Mouse (Mus musculus) erythroblast, embryonic 14.5 days (primary cell): ENCODE measurements around the gene Psme2. TPM values are rescaled to one million over a fixed set of nuclear protein-coding genes. Genes with fewer than 3 reads are reported as not detected.

Experiments used
- H3K27me3 ChIP-seq: 2 replicates; pipeline ENCODE4 v1.6.1; 2012; ENCODE audit warnings: inconsistent platforms; ENCODE audit not compliant: control insufficient read depth
- H3K36me3 ChIP-seq: 2 replicates; pipeline ENCODE4 v1.6.1; 2012; ENCODE audit warnings: mild to moderate bottlenecking, inconsistent platforms; ENCODE audit not compliant: control insufficient read depth
- H3K4me1 ChIP-seq: 2 replicates; pipeline ENCODE4 v1.6.1; 2012; ENCODE audit warnings: inconsistent platforms; ENCODE audit not compliant: control insufficient read depth
- H3K4me3 ChIP-seq: replicated peaks from 2 replicates; pipeline ENCODE3; 2012; ENCODE audit warnings: moderate library complexity, mild to moderate bottlenecking, inconsistent platforms
- H3K9me3 ChIP-seq: 2 replicates; pipeline ENCODE4 v1.6.1; 2012; ENCODE audit warnings: low read length, inconsistent platforms, mixed read lengths; ENCODE audit not compliant: control insufficient read depth
- GATA1 ChIP-seq: IDR thresholded peaks from 2 replicates; pipeline ENCODE4 v1.6.1; 2012; ENCODE audit warnings: low read length, inconsistent platforms, mixed read lengths
- TAL1 ChIP-seq: IDR thresholded peaks from 3 replicates; pipeline ENCODE4 v1.6.1; 2012; ENCODE audit warnings: low read length, inconsistent platforms, mixed read lengths
- polyA plus RNA-seq: library from polyadenylated mRNA; stranded (reverse); fragments of >175 nt; gene quantifications from 2 replicates; pipeline ENCODE4 v1.2.3, GENCODE M21; 2012

Psme2 gene
- 4.4 and 7.0 TPM in 2 replicates for polyA plus RNA-seq

DNA sequence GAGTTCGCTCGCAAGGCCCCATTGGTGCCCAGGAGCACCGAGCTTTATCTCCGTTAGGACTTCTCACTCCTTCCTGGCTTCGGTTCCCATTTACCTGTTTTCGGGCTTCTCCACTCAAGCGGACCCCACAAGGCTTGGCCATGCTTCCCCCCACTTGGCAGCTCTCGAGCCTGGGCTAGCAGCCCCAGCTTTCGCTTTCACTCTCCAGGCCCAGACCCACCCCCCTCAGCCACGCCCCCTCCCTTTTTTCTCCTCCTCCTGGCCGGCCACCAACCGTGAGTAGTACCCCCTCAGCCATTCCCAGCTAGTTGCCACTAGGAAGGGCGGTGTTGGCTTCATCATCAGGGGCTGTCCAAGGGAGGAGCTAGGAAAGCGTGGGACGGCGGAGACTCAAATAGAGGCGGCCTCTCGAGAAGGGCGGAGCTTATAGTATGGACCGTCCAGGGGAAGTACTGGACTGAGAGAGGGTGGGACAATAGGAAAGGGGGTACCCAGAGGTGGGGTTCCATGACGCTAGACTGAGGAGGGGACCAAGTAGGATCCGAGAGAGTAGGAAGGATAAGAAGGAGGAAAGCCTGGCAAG, at the start of gene Psme2:
Gene Psme2, minus strand, starts transcription at position 366 of the 583 bp plus-strand sequence.
- H3K4me1 ChIP-seq = peaks cover 71% of the 10 kb centered on the region
- H3K27me3 ChIP-seq = no peaks in the 10 kb centered on the region
- no peak for TF ChIP-seq TAL1
- TF ChIP-seq GATA1 = no peak
- peak within 1 kb of the TSS; percentile 97 for H3K4me3 ChIP-seq
- H3K9me3 ChIP-seq = no peaks in the 10 kb centered on the region
- H3K36me3 ChIP-seq = peaks cover 49% of the 10 kb centered on the region

GRCm38 (mm10) chr14:55637795-55638194, 46.9 kb upstream of the Psme2 start, which contains the start of gene Gm49378:
Gm49378 (minus strand) TSS chr14:55637895.
- TF ChIP-seq GATA1 = no peak
- H3K36me3 ChIP-seq = peaks cover 90% of the 10 kb centered on the region
- H3K4me1 ChIP-seq = peaks cover 60% of the 10 kb centered on the region

DNA sequence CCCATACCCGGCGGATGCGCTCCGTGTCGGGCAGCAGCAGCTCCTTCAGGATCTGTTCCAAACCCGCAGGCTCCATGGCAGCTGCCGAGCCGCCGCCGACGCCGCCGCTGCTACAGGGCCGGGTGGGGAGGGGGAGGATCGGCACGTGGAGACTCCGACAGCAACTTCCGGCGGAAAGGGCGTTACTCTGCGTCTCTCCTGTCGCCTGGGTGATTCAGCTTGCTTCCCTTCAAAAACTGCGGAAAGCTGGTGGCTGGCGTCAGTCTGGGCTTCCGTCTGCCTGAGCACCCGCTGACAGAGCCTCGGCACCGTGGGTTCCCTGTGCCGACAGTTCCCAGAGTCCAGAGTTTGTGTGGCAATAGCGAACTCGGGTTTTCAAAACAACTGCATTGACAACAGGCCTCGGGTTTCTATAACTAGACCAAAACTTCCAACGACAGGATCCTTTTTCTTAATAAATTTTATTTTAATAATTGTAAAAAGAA, 44.7 kb upstream of the Psme2 start, which contains the start of gene Ipo4:
Gene Ipo4, minus strand, starts transcription at position 435 of the 485 bp plus-strand sequence.
- Histone ChIP-seq H3K4me3 (peak within 1 kb of the TSS; percentile 71), H3K4me1 (peaks cover 39% of the 10 kb centered on the region), H3K36me3 (peaks cover 96% of the 10 kb centered on the region), H3K27me3 (no peaks in the 10 kb centered on the region), H3K9me3 (no peaks in the 10 kb centered on the region)
- no peak for TF ChIP-seq TAL1

More at GRCm38 (mm10) chr14:55637795-55638194, 46.9 kb upstream of the Psme2 start, which contains the start of gene Gm49378:
- Histone ChIP-seq H3K4me3 (no peak within 1 kb of the TSS), H3K9me3 (no peaks in the 10 kb centered on the region), H3K27me3 (no peaks in the 10 kb centered on the region)

- H3K27me3 ChIP-seq = no peaks in the 10 kb centered on the region
- peak overlapping the region; percentile 71 for H3K4me3 ChIP-seq
- H3K4me1 ChIP-seq = peaks cover 38% of the 10 kb centered on the region
- TF ChIP-seq GATA1 = no peak
- TF ChIP-seq TAL1 = no peak
- no peaks in the 10 kb centered on the region for H3K9me3 ChIP-seq
- peaks cover 96% of the 10 kb centered on the region for H3K36me3 ChIP-seq
Observed at GRCm38 (mm10) chr14:55634874-55635522, 44.1 kb upstream of the Psme2 start.

- H3K9me3 ChIP-seq = no peaks in the 10 kb centered on the region
- no peak overlapping the region for H3K4me3 ChIP-seq
- no peaks in the 10 kb centered on the region for H3K27me3 ChIP-seq
- H3K36me3 ChIP-seq = peaks cover 100% of the 10 kb centered on the region
- H3K4me1 ChIP-seq = peaks cover 29% of the 10 kb centered on the region
- no peak for TF ChIP-seq TAL1
- TF ChIP-seq GATA1 = no peak
Observed at GRCm38 (mm10) chr14:55629312-55629711, 38.4 kb upstream of the Psme2 start.

GRCm38 (mm10) chr14:55628077-55628827, 37.3 kb upstream of the Psme2 start:
- no peak for TF ChIP-seq TAL1
- no peak for TF ChIP-seq GATA1
- H3K9me3 ChIP-seq = no peaks in the 10 kb centered on the region
- peaks cover 94% of the 10 kb centered on the region for H3K36me3 ChIP-seq
- H3K27me3 ChIP-seq = no peaks in the 10 kb centered on the region
- peaks cover 26% of the 10 kb centered on the region for H3K4me1 ChIP-seq
- H3K4me3 ChIP-seq = no peak overlapping the region

- no peaks in the 10 kb centered on the region for H3K9me3 ChIP-seq
- H3K4me1 ChIP-seq = peaks cover 64% of the 10 kb centered on the region
- TF ChIP-seq TAL1 (no peak), GATA1 (peak; percentile 69)
Observed at GRCm38 (mm10) chr14:55618486-55619195, 27.7 kb upstream of the Psme2 start.

GRCm38 (mm10) chr14:55617822-55618221, 26.9 kb upstream of the Psme2 start, which contains the start of gene Rec8:
Rec8 (plus strand) TSS chr14:55618037.
- Histone ChIP-seq H3K4me3 (peak within 1 kb of the TSS; percentile 23), H3K9me3 (no peaks in the 10 kb centered on the region), H3K4me1 (peaks cover 71% of the 10 kb centered on the region), H3K36me3 (no peaks in the 10 kb centered on the region; the same call in 1 of the 2 replicates), H3K27me3 (no peaks in the 10 kb centered on the region)
- TF ChIP-seq GATA1 = no peak
- TF ChIP-seq TAL1 = no peak

More at GRCm38 (mm10) chr14:55618486-55619195, 27.7 kb upstream of the Psme2 start:
- peaks cover 2% of the 10 kb centered on the region for H3K36me3 ChIP-seq
- peak overlapping the region; percentile 23 for H3K4me3 ChIP-seq
- H3K27me3 ChIP-seq = no peaks in the 10 kb centered on the region
